Mouse (Mus musculus): ENCODE results near the gene Lsmem1.

Lsmem1 gene

DNA sequence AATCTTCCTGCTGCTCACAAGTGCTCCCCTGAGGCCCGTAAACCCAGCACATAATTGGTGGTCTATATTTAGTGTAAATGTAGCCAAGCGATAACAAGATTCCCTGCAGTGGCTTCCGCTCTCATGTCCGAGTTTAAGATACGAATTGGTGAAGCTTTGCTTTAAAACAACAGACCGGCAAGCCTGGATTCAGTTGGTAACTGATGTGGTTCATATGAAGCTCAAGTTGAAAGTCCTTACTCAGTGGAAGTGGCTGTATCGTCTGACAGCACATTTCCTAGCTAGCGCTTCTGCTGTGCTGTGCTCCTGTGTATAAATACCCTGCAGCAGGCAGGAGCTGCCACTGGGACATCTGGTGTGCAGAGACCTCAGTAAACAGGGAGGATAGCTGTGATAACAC, at the start of gene Lsmem1:
Gene Lsmem1 (minus strand): TSS at position 189 of the 400 bp plus-strand sequence.
- no peak for DNase-seq (ENCODE audit: low read depth, low spot score)

DNA sequence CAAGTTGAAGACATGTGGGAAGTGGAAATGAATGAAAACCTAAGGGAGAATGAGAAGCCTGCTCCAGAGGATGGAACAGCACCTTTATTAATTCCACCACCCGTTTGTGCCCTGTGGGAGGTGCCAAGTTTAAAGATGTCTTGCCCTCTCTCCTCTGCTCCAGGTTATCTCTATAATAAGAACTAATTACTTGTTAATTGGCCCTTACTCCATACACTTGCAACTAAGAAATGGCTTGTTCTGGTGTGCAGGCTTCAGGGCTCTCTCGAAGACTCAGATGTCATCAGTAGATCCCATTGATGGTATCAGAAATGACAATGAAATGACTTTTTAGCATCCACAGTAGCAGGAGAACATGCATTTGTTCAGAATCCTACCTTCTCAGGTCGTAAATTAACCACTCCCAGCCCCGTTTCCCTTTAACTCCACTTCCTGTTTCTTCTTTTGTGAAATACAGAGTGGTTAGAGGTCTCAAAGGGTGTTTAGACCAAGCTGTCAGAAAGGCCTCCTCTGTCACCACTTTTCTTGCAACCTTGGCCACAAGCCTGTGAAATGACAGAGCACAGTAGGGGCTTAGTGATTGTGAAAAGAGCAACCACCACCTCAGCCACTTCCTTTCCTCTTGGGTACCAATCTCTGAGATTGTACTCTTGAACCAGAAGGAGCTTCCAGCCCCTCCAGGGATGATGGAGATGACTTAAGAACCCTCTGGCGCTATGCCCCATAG, 49.3 kb upstream of the Lsmem1 start, which contains the start of gene Ifrd1:
Gene Ifrd1 (minus strand): TSS at position 51 of the 727 bp plus-strand sequence.
- DNase-seq (ENCODE audit: low read depth, low spot score) = peak; percentile 75

DNA sequence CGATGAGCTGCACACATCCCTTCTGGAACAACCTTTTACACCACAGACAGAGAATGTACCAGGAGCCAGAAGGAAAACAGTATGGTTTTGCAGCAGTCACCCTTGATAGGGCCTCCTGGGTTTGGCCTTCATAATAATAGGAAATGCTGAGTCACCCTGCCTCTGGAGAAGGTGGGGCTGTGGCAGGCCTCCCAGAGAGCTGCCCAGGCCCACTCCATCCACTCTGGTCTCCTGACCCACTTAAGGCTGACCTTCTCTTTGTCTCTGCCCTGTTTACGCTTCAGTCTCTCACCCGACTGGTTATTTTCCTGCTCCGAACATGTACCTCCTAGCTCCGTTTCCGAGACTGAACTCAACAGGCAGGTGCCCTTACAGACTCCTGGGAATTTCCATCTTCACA, 48.7 kb upstream of the Lsmem1 start:
- DNase-seq (ENCODE audit: low read depth, low spot score) = peak; percentile 23

DNA sequence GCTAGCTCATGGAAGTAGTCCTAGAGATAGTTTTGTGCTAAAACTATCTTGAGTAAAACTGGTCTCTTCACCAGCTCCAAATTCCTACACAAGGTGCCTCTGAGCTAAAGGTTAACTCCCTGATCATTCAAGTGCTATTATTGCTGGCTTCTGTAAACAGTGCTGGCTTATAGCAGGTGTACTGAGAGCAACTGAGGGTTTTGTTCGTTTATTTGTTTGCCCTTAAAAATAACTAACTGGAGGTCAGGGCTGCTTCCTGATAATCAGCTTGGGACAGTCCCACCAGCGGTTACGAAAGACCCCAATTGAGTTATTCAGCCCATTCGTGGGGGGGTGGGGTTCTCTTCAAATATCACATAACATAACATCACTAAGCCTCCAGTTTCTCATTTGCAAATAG, 48.1 kb upstream of the Lsmem1 start:
- no peak for DNase-seq (ENCODE audit: low read depth, low spot score)

DNA sequence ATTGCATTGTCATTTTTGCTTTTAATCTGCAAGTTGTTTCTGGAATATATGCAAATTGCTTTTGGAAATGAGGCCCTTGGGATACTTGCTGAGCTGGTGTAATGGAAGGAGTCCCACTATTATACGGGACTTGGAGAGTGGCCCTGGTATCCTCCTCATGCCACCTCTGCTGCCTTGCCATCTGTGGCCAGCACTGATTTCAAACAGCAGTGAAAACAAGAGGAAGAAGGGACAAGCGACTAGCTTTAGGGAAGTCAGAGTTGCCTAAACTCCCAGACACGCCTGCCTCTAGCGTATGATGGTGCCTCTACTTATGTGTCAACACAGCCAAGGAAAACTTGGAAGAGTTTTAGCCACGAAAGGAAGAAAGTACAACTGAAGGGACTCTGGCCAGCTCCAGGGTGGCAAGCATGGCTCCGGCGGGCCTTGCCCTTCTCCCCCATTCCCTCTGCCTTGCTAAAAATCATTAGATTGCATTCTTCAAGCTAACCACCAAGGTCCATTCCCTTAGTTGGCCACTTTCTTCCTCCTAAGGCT, 46.2 kb upstream of the Lsmem1 start:
- no peak for DNase-seq (ENCODE audit: low read depth, low spot score)

DNA sequence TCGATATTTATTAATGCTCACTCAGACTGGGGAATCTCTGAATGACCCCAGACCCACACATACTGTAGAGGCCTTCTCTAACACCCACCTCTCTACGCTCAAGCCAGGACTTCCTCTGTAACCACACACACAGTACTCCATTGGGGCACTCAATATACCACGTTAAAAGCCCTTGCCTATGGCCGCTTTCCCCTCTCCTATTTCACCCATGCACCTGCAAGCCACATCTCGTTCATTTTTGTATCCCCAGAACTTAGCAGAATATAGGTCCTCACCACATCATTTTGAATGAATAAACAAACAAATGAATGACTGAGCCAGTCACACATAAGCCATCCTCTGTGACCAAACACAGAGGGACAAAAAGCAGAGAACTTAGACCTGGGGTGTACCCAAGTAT, 45.6 kb upstream of the Lsmem1 start:
- no peak for DNase-seq (ENCODE audit: low read depth, low spot score)

DNA sequence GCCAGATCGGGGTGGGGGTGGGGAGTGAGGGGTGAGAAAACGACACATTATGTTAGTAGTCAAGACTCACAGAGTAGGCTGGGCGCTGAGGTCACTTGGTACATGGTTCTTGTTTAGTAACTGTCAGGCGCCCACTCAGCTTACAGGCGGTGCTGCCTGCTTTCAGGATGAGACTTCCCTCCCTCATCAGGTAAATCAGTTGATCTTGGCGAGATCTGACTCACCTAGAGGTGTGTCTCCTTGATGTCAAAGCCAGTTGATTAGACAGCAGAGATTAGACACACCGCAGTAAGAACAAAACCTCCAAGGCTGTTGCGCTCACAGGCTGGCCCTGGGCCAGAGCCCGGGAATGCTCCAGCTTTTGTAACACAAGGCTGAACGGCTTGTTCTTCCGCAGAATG, 44.5 kb upstream of the Lsmem1 start:
- DNase-seq (ENCODE audit: low read depth, low spot score) = peak; percentile 75

DNA sequence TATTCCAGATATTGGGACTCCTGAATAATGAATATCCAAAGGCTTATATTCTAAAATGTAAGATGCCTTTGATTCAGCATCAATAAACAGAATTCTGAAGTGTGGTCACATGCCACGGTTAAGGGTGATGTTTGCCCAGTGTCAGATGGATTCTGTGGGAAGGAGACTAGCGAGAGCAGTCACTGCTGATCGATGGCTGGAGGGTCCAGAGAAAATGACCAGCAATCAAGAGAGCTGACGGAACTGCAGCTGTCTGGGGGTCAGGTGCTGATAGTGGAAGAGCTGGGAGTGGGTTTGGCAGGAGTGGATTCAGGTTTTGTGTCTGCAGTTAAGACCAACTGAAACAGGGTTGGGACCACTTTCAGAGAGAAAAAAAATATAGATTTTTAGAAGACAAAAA, 44.0 kb upstream of the Lsmem1 start:
- DNase-seq (ENCODE audit: low read depth, low spot score) = no peak

DNA sequence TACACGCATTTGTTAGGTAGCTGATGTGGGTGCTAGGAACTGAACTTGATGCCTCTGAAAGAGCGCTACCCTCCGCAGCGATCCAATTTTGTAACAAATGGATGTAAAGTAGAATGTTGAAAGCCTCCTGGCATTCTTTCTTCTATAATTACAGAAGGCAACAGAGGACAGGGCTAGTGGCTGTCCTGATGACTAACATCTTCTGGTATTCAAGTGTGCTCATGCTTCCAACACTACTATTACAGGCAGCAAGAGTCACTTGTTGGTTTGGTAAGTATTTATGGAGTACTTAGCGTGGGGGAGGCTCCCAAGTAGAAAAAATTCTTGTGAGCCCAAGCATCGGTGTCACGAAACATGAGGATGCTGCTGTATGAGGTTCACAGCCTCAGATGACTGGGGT, 39.9 kb upstream of the Lsmem1 start:
- DNase-seq (ENCODE audit: low read depth, low spot score) = no peak

DNA sequence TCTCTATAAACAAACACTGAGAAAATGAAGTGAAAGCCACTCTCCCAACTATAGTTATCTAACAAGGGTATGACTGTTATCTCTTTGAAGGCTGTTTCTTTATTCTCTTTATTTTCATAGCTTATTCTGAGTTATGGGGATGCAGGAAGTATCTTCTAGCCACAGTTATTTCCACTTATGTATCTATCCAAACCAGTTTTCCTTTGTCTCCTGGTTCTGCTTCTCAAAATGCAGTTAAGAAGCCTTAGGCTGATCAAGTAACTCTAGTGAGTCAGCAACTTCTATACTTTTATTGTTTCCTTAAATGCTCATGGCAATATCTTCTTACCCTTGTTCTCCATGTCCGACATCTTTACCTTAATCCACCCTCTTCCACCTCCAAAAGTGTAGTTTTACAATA, 32.9 kb upstream of the Lsmem1 start:
- DNase-seq (ENCODE audit: low read depth, low spot score) = no peak

DNA sequence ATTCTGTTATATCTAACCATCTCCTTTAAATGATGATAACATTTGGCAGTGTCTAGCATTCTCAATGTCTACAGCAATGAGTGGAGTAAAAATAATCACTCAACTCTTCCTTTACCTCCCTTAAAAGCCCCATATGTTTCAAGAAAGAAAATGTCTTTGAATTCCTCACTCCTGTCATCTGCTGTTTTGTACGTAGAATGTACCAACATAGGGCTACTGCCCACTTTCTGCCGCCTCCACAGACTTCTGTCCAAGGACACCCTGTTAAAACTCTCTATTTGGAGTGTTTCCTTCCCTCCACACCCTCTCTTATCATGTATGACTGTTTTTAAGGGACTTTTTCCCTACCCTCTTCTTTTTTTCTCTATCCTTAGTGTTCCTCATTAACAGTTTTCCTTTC, 32.3 kb upstream of the Lsmem1 start:
- no peak for DNase-seq (ENCODE audit: low read depth, low spot score)

DNA sequence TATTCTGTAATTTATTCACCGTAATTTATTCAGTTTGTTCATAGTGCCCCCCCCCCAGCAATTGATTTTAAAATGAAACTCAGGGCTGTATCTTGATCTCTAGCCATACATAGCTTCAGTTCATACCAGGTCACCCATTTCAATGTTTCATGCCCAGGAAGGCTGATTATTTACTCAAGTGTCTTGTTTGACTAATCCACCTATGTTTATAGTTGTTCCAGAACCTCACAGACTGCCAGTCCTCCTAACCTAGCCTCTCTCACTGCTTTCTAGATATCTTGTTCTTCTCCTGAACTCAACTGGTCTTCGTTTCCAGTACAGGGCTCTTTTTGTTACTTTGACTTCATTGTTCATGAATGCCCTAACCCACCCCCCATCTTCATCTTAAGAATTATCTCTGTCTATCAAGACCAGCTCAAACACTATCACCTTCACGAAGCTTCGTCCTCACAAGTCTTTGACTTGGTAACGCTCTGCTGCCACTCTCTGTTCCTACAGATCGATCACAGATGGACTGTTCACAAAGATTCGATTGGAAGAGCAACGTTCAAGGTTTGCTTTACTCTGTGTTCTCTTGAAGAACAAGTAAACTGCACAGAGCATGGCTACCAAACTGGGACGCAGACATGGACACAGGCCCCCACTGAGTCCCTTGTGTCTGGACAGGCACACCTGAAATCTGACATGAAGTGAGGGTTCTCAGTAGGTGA, 25.0 kb upstream of the Lsmem1 start:
- DNase-seq (ENCODE audit: low read depth, low spot score) = no peak

DNA sequence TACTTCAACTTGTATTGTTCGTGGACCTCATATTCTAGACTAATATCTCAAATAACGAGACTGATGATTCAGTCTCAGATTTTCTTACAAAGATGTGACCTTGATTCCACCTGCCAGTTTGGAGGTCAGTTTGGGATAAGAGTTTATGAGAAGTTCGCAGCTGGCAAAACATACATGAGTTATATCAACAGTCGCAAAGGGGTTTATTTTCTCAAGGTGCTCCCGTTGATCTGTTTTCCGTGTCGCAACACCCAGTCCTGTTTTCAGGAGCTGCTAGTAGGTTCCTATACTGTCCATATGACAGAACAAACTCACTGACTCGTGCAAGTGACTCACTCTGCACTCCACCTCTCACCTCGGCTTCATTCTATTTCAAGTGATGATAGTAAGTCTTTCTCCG, 24.4 kb upstream of the Lsmem1 start:
- no peak for DNase-seq (ENCODE audit: low read depth, low spot score)

DNA sequence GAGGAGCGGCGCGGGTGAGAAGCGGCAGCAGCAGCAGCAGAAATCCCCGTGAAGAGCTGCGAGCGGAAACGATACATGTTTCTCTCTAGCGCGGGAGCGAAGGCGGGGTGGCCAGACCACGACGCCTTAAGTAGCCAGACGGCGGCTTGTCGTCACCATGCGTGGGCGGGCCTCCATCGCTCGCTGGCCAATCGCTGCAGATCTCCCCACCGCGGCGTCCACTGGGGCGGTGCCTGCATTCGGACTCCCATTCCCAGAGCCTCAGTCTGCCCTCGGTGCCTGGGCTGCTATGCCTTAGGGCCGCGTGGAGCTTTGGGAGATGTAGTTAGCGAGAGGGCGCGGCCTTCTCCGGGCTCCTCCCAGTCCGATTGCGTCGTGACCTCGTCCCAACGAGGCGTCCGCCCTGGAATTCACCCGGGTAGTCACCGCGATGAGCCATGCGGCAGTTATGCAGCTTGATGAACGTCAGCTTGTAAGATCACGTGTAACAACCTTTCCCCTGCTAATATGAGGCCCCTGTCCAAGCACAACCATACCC, 23.9 kb upstream of the Lsmem1 start:
- peak; percentile 99 for DNase-seq (ENCODE audit: low read depth, low spot score)

DNA sequence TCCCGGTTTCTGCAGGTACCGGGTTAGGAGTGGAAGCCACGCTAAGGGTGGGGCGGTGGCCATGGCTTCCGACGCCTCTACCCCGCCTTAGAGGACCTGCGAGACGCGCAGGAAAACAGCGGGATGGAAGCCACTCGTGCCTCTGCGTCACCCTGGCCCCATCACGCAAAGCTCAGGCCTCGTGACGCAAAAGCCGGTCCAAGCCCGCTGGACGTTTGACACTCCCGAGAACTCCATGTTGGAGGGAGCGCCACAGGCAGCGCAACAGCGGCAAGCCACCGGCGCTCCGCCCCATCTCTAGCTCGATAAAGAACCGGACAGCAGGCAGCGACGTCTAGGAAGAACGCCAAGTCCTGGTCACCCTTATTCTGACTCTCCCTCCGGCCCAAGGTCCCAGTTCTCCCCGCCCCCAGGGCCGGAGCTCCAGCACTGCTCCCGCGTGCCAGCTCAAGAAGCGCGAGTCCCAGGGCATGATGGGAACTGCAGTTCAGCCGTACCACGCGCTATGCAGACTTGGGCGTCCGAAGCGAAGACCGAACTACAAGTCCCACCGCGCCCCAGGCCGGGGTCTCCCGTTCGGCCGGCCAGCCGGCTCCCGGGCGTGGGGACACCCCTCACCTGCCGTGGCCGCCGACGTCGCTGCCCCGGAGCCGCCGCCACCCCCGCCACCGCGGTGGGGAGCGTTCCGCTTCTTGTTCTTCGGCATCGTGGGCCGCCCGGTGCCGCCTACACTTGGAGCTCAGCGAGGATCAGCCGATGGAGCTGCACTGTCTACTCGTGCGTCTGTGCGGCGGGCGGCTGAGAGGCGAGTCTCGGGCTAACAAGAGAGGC, 23.2 kb upstream of the Lsmem1 start:
- DNase-seq (ENCODE audit: low read depth, low spot score) = peak; percentile 89

DNA sequence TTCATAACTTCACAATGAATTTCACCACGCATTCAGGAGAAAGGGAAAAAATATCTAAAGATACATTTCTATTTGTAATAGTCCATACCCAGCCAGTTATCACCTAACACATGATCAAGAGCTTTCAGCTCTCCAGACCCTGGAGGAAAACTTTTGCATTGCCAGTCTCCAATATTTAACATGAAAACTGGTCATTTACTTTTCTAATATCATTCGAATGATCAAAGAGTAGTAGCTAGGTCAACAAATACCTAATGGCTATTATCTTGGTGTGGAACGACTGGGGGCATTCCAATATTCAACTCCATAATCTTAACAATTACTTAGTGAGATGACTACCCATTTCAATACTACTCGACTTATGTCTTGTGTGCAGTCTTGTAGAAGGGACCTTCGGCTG, 22.3 kb upstream of the Lsmem1 start:
- DNase-seq (ENCODE audit: low read depth, low spot score) = no peak

DNA sequence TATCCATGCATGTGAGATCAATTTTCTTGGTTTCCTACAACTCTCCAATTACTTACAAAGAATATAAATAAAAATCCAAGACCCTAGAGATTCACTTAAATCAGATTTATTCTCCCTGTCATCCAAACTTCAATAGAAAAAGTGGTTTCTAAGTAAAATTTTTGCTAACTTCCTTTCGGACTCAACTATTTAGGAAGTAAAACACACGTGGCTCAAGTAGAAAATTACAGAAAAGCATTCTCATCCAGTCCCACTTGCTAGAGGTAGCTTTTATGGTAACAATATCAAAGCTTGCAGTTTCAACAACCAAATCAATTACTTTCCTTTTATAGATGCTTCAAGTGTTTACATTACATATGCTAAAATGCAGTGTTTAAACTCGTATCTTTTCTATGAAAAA, 21.6 kb upstream of the Lsmem1 start:
- no peak for DNase-seq (ENCODE audit: low read depth, low spot score)

DNA sequence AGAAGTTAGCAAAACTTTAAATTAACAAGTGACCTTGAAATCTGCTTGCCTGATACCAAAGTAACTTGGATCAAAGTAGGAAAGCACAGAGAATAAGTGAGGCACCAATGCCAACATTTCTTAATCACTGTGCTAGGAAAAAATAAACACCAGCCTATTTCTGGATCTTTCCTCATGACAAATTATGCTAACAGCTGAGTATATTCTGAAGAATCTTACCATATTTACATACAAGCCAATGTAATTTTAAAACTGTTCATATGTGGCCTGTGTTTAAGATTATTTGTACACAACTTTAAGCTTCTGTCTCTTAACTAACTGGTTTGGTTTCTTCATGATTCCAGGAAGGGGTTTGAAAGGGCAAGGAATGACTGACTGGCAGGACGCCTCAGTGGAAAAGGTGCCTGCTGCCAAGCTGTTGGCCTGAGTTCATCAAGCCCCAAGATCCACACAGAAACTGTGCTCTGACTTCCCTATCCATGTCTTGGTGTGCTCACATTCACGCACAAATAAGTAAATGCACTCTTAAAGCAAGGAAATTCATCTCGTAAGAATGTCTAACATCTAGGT, 20.8 kb upstream of the Lsmem1 start:
- no peak for DNase-seq (ENCODE audit: low read depth, low spot score)

DNA sequence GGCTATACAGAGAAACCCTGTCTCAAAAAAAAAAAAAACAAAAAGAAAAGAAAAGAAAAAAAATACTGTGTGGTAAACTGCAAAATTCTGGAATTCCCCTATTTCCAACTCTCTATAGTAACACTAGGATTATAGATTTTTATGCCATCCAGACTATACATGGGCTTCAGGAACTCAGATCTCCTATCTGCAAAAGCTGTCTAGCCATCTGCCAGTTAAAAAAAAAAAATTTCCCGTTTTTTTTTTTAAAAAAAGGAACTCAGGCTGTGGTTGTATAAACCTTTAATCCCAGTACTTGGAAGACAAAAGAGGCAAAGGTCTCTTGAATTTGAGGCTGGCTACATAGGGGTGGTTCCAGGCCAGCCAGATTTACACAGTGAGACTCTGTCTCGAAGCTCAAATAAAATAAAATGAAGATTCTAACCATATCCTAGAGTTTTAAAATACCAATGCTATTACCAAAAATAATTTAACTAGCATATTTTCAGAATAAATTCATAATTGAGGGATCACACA, 19.2 kb upstream of the Lsmem1 start:
- no peak for DNase-seq (ENCODE audit: low read depth, low spot score)

DNA sequence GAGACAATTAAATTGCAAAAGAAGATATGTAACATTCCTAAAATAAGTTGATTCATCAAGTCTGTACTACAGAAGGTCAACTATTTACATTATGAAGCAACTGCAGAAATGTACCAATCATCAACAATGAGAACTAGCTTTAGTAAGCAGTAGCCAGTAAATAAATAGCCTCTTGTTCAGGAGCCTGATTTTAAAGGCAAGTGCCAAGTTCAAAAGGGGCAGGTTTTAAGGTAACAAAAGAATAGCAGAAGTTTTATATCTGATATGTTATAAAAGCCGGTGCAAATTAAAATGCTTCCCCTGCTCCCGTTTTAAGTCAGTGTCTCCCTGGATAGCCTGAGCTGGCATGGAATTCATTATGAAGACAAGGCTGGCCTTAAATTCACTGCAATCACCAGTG, 18.5 kb upstream of the Lsmem1 start:
- DNase-seq (ENCODE audit: low read depth, low spot score) = no peak

Data from CD4-positive helper T cell, adult 2 months (primary cell).